Mouse (Mus musculus) limb, embryonic 12.5 days (tissue): Measurements from ENCODE around the gene F5. TPM values are rescaled to one million over a fixed set of nuclear protein-coding genes. Genes with fewer than 3 reads are reported as not detected.

Source experiments
- ATAC-seq: fragments of 200-750 bp; cut with Nextera tagmentation; 2 replicates; pipeline ENCODE4 v1.8.0; 2017; ENCODE audit warnings: low read depth, moderate TSS enrichment; ENCODE audit not compliant: insufficient number of reproducible peaks, insufficient read depth, low FRiP score, low TSS enrichment
- H3K27ac ChIP-seq: fragments of 300-500 bp; sonication (generic); 2 replicates; pipeline ENCODE4 v1.5.1; 2016; ENCODE audit warnings: mild to moderate bottlenecking, moderate library complexity
- H3K27me3 ChIP-seq: fragments of 300-500 bp; sonication (generic); 2 replicates; pipeline ENCODE4 v1.6.1; 2016; ENCODE audit warnings: mild to moderate bottlenecking, moderate library complexity
- H3K36me3 ChIP-seq: fragments of 300-500 bp; sonication (generic); 2 replicates; pipeline ENCODE4 v1.6.1; 2016; ENCODE audit warnings: mild to moderate bottlenecking, moderate library complexity
- H3K4me1 ChIP-seq: fragments of 300-500 bp; sonication (generic); replicated peaks from 2 replicates; pipeline ENCODE4 v1.6.1; 2016
- H3K4me2 ChIP-seq: fragments of 300-500 bp; sonication (generic); 2 replicates; pipeline ENCODE4 v1.6.1; 2016; ENCODE audit warnings: mild to moderate bottlenecking, moderate library complexity
- H3K4me3 ChIP-seq: fragments of 300-500 bp; sonication (generic); replicated peaks from 2 replicates; pipeline ENCODE4 v1.5.1; 2016; ENCODE audit warnings: mild to moderate bottlenecking
- H3K9ac ChIP-seq: fragments of 300-500 bp; sonication (generic); replicated peaks from 2 replicates; pipeline ENCODE4 v1.6.1; 2016; ENCODE audit warnings: mild to moderate bottlenecking, moderate library complexity
- H3K9me3 ChIP-seq: fragments of 300-500 bp; sonication (generic); 2 replicates; pipeline ENCODE4 v1.6.1; 2016; ENCODE audit warnings: mild to moderate bottlenecking, moderate library complexity
- WGBS: fragments of 180-500 bp; shearing (Covaris S2); methylation state at CpG from one replicate; pipeline ENCODE4 v1.1.7; 2016; 5-methylcytosine and 5-hydroxymethylcytosine counted together
- polyA plus RNA-seq: library from polyadenylated mRNA; unstranded; fragments of >200 nt; fragmentation: Nextera tagmentation; extraction: Ambion mirVana; gene quantifications from 2 replicates; pipeline ENCODE4 v1.2.1, GENCODE M21; 2016

F5 gene
- polyA plus RNA-seq, 1 experiment from 2014 or later, result 0.23 TPM

DNA sequence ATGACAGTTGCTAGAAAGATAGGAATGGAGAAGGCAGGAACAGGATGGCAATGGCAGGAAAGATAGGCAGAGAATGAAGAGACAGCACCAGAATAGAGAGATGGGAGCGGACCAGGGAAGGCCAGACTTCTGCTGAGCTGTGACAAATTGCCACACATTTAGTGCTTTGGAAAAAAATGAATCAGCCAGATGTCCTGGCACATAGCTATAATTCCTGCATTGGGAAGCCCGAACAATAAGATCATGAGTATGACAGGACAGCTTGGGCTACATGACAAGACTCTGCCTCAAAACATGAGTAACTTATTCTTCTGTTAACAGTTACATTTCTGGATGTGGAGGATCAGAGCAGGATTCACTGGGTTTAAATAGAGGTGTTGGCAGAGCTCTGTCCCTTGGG is 8.1 kb downstream of the F5 start:
- H3K36me3 ChIP-seq, result no peaks in the 10 kb centered on the region
- H3K4me3 ChIP-seq, result no peak overlapping the region
- H3K27me3 ChIP-seq, result no peaks in the 10 kb centered on the region
- H3K4me2 ChIP-seq, result no peak overlapping the region
- H3K4me1 ChIP-seq, result 0 out of 2 replicates have a peak, but pooled peaks cover 3% of the 10 kb centered on the region
- 90% methylated on average over 2 of the region's 2 CpGs for whole genome bisulfite sequencing
- ATAC-seq, result no peak
- H3K9ac ChIP-seq, result no peak overlapping the region
- no peak overlapping the region for H3K27ac ChIP-seq
- H3K9me3 ChIP-seq, result no peaks in the 10 kb centered on the region

DNA sequence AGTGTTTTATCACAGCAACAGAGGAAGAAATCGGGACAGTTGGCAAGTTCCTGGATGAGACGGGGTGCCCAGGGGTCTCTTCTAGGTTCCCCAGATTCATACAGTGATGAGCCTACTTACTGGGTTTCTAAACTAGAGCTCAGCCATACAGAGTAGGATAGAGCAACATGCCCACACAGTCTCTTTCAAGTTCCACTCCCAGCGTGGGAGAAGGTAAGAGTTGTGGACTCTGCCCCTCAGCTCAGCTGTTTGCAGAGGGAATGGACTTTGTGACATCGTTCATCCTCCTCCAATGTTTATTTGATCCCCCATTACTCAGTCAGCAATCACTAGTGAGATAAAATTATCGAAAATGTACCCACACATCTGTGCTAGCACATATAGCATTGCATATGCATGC is 11.1 kb downstream of the F5 start:
- no peak overlapping the region for H3K27ac ChIP-seq
- no peak overlapping the region for H3K4me3 ChIP-seq
- 0 out of 2 replicates have a peak, but pooled peaks cover 3% of the 10 kb centered on the region for H3K4me1 ChIP-seq
- ATAC-seq, result no peak
- no peaks in the 10 kb centered on the region for H3K36me3 ChIP-seq
- 82% methylated on average over 5 of the region's 5 CpGs for WGBS
- H3K4me2 ChIP-seq, result no peak overlapping the region
- H3K9me3 ChIP-seq, result no peaks in the 10 kb centered on the region
- no peaks in the 10 kb centered on the region for H3K27me3 ChIP-seq
- no peak overlapping the region for H3K9ac ChIP-seq

DNA sequence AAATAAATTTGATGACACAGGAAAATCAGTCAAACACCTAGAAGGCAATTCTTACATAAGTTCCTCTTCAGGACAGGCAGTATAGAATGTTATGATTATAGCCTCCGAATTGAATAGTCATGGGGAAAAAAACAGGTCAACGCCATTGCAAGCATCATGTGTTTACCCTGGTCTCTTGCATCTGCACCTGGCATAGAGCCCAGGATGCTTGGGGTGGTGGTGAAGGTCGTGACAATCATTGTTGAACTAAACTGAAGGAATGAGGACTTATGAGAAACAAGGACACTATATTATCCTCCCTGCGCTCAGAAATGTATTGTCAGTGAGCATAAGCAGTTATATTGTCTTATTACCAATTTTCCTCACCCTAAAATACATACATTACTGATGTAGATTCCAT is 17.2 kb downstream of the F5 start:
- H3K9ac ChIP-seq, result no peak overlapping the region
- no peak overlapping the region for H3K27ac ChIP-seq
- no peaks in the 10 kb centered on the region for H3K4me1 ChIP-seq
- H3K4me3 ChIP-seq, result no peak overlapping the region
- no peaks in the 10 kb centered on the region for H3K36me3 ChIP-seq
- H3K27me3 ChIP-seq, result no peaks in the 10 kb centered on the region
- no peak overlapping the region for H3K4me2 ChIP-seq
- no peaks in the 10 kb centered on the region for H3K9me3 ChIP-seq
- no peak for ATAC-seq
- WGBS, result 82% methylated on average over 4 of the region's 4 CpGs

DNA sequence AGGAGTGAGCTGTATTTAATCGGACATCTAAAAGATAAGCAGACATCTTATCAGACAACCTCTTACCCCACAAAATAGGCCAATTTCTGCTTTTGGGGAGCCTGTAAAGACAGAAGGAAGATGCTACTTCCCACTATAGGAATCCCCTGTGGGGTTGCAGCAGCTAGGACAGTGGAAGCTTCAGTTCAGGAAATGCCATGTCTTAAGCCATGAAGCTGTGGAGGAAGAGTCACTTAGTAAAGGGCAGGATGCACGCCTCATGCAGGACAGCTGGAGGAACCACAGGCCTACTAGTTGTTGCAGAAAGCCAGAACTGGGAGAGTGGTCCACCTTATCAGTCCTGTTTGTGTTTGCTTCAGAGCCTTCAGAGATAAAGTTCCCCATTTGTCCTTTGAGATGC is 18.8 kb downstream of the F5 start:
- no peak overlapping the region for H3K4me3 ChIP-seq
- no peak overlapping the region for H3K27ac ChIP-seq
- H3K36me3 ChIP-seq, result no peaks in the 10 kb centered on the region
- H3K4me1 ChIP-seq, result no peaks in the 10 kb centered on the region
- H3K4me2 ChIP-seq, result no peak overlapping the region
- no peaks in the 10 kb centered on the region for H3K9me3 ChIP-seq
- 83% methylated on average over 2 of the region's 2 CpGs for WGBS
- H3K9ac ChIP-seq, result no peak overlapping the region
- H3K27me3 ChIP-seq, result no peaks in the 10 kb centered on the region
- ATAC-seq, result no peak

DNA sequence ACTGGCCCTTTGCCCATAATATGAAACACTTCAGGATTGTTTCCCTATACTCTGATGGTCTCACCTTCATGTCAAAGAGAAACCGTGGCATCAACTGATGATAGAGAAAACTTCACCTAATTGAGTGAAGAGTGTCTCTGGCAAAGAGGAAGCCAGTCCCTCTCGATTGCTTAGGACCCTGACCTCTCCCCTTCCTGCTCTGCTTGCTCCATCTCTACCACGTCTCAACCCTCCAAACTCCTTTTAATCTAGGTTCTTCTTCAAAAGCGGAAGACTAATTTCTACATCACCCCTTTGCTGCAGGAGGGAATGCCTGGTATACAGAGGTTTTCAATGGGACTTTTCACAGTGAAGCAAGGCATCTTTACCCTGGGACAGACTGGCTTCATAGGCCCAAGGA is 21.5 kb downstream of the F5 start:
- no peak for ATAC-seq
- Histone ChIP-seq H3K4me1 (no peaks in the 10 kb centered on the region), H3K27ac (no peak overlapping the region), H3K4me2 (no peak overlapping the region), H3K27me3 (no peaks in the 10 kb centered on the region), H3K9ac (no peak overlapping the region), H3K4me3 (no peak overlapping the region), H3K36me3 (no peaks in the 10 kb centered on the region), H3K9me3 (no peaks in the 10 kb centered on the region)
- WGBS, result 82% methylated on average over 4 of the region's 4 CpGs

DNA sequence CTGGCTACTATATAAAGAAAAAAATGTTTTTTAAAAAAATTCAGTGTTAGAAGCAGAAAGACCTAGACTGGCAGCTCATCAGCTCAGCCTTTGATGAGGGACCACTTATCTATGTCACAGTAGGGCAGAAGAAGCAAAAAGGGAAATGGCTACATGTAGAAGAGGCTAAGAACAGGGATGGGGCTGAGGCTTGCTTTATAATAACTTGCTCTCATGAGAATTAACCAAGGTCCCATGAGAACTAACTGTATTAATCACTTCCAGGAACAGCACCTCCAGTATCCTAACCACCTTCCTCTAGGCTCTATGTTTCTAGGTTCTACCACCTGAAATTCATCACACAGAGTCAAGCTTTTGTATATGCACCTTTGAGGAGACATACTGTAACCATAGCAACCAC is 25.2 kb downstream of the F5 start:
- H3K27me3 ChIP-seq, result no peaks in the 10 kb centered on the region
- no peak for ATAC-seq
- no peak overlapping the region for H3K9ac ChIP-seq
- no peak overlapping the region for H3K4me3 ChIP-seq
- no peaks in the 10 kb centered on the region for H3K4me1 ChIP-seq
- no peaks in the 10 kb centered on the region for H3K9me3 ChIP-seq
- H3K4me2 ChIP-seq, result no peak overlapping the region
- H3K27ac ChIP-seq, result no peak overlapping the region
- no peaks in the 10 kb centered on the region for H3K36me3 ChIP-seq

DNA sequence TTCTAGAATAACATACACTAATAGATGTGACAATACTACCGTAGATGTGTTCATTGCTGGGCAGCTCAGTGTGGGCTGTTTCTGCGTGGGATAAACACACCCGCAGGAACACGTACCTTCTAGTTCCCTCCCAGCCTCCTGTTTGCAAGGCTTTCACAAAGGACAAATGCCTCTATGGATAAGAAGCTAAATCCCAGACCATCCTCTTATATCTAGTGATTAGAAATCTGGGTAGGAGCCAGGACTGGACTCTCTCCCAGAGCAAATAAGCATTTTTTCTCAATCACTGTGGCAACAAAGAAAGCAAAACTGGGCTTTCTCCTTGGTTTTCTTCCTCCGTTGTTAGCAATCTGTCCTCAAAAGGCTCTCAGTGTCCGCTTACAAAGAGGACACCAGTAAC is 26.8 kb downstream of the F5 start:
- Histone ChIP-seq H3K27me3 (no peaks in the 10 kb centered on the region), H3K27ac (no peak overlapping the region), H3K36me3 (no peaks in the 10 kb centered on the region), H3K9ac (no peak overlapping the region), H3K9me3 (no peaks in the 10 kb centered on the region), H3K4me2 (no peak overlapping the region), H3K4me1 (no peaks in the 10 kb centered on the region), H3K4me3 (no peak overlapping the region)
- WGBS, result 92% methylated on average over 6 of the region's 6 CpGs
- ATAC-seq, result no peak

DNA sequence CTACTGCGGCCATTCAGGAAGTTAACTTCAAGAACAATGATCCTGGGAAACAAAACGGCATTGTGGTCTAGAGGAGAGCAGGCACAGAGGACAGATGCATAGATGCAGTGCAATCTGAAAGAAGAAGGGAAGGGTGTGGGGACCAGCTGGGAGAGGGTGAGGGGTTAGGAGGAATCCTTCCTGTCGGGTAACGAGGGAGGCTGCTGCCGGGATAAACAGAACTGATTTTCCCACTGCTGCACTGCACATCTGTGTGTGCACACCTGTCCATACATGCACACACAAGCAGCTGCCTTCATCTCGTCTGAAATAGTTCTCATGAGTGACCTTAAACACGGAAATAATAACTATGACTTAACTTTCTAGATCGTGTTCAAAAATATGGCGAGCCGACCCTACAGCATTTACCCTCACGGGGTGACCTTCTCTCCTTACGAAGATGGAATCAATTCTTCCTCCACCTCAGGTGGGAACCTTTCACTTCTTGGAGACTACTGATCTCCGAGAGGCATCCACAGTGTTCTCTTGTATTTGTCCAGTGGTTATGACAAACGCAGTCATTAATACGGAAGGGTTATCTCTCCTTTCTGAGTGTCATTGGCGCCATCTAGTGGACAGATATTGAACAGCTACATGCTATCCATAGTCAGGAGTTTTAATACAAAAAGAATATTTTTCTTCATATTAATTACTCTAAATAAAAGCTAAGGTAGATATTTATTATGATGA is 32.7 kb downstream of the F5 start:
- Histone ChIP-seq H3K27ac (no peak overlapping the region), H3K4me1 (0 out of 2 replicates have a peak, but pooled peaks cover 4% of the 10 kb centered on the region), H3K4me3 (peak overlapping the region; percentile 16; the same call in 1 of the 2 replicates), H3K9me3 (no peaks in the 10 kb centered on the region), H3K9ac (no peak overlapping the region), H3K4me2 (peak overlapping the region; percentile 34), H3K27me3 (no peaks in the 10 kb centered on the region), H3K36me3 (no peaks in the 10 kb centered on the region)
- WGBS, result 45% methylated on average over 16 of the region's 16 CpGs
- ATAC-seq, result no peak

DNA sequence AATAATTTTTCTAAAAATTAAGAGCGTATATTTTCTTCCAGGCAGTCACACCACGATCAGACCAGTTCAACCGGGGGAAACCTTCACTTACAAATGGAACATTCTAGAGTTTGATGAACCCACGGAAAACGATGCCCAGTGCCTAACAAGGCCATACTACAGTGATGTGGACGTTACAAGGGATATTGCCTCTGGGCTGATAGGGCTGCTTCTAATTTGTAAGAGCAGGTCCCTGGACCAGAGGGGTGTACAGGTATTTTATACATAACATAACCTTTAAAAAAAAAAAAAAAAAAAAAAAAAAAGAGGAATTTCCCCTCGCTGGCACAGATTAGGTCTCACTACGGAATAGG is 33.2 kb downstream of the F5 start:
- WGBS, result 44% methylated on average over 8 of the region's 8 CpGs
- H3K27me3 ChIP-seq, result no peaks in the 10 kb centered on the region
- ATAC-seq, result no peak

DNA sequence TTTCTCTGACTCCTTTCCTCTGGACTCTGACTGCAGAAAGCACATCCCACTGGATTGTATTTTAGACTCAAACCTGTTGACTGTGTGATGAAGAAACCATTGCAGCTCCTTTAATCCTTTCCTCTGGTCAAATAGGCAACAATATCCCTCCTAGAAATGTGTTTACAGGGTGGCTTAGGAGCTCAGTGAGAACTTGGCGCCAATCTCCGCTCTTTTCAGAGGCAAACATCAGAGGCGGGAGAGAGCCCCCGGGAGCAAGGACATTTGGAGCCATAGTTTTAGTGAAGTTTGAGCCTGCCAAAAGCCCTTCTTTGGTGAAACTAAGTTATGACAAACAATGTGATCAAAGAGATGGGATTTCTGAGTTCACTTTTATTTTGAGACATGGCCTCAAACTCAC is 33.7 kb downstream of the F5 start:
- no peaks in the 10 kb centered on the region for H3K27me3 ChIP-seq
- H3K4me2 ChIP-seq, result no peak overlapping the region
- H3K27ac ChIP-seq, result no peak overlapping the region
- no peak overlapping the region for H3K9ac ChIP-seq
- no peaks in the 10 kb centered on the region for H3K9me3 ChIP-seq
- H3K36me3 ChIP-seq, result no peaks in the 10 kb centered on the region
- 70% methylated on average over 4 of the region's 4 CpGs for WGBS
- H3K4me1 ChIP-seq, result 0 out of 2 replicates have a peak, but pooled peaks cover 4% of the 10 kb centered on the region
- H3K4me3 ChIP-seq, result no peak overlapping the region
- ATAC-seq, result no peak

More for the DNA sequence above, 33.2 kb downstream of the F5 start:
- H3K4me1 ChIP-seq, result 0 out of 2 replicates have a peak, but pooled peaks cover 4% of the 10 kb centered on the region
- H3K9ac ChIP-seq, result no peak overlapping the region
- no peaks in the 10 kb centered on the region for H3K9me3 ChIP-seq
- no peak overlapping the region for H3K4me3 ChIP-seq
- H3K27ac ChIP-seq, result no peak overlapping the region
- no peak overlapping the region for H3K4me2 ChIP-seq
- no peaks in the 10 kb centered on the region for H3K36me3 ChIP-seq

DNA sequence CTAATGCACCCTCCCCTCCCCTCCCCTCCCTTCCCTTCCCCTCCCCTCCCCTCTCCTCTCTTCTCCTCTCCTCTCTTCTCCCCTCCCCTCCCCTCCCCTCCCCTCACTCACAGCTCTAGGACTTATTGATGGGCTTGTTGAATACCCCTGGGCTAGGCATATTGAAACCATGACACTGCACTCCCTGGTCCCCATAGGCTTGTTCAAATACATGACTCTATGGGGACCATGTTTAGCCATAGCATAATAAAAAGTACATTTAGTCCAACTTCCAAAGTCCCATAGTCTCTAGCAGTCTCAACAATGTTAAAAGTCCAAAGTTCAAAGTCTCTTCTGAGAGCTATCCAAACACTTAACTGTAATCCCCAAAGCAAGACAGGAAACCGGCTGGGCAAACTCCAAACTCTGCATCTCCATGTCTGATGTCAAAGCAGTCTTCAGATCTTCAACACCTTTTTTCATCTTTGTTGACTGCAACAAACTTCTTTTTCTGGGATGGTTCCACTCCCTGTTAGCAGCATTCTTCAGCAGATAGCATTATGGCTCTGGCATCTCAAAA is 35.4 kb downstream of the F5 start:
- Histone ChIP-seq H3K4me3 (no peak overlapping the region), H3K9ac (no peak overlapping the region), H3K36me3 (no peaks in the 10 kb centered on the region), H3K9me3 (no peaks in the 10 kb centered on the region), H3K27ac (no peak overlapping the region), H3K27me3 (no peaks in the 10 kb centered on the region), H3K4me1 (0 out of 2 replicates have a peak, but pooled peaks cover 4% of the 10 kb centered on the region), H3K4me2 (no peak overlapping the region)
- ATAC-seq, result no peak
- 100% methylated on average over 1 of the region's 1 CpGs for WGBS

DNA sequence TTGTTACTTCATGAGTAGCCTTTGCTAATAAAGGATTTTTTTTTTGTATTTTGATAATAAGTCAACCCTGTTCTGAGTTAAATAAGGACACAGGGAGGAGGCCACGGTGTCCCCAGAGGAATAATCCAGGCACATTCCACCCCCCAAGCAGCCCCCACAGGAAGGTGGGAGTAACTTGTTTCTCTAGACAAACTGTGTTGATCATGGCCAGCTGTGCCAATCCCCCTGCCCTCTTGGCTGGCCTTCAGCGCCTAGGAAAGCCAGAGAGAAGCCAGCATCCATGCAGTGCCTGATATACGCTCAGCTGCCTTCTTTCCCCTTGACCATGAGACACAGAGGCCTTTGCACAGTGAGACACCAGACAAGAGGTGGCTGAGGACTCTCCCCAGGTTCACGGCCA is 47.9 kb downstream of the F5 start:
- no peak overlapping the region for H3K27ac ChIP-seq
- 79% methylated on average over 4 of the region's 4 CpGs for WGBS
- H3K4me3 ChIP-seq, result no peak overlapping the region
- no peaks in the 10 kb centered on the region for H3K4me1 ChIP-seq
- H3K27me3 ChIP-seq, result no peaks in the 10 kb centered on the region
- 0 out of 2 replicates have a peak, but pooled peaks cover 5% of the 10 kb centered on the region for H3K9me3 ChIP-seq
- no peak overlapping the region for H3K9ac ChIP-seq
- no peak for ATAC-seq
- H3K36me3 ChIP-seq, result no peaks in the 10 kb centered on the region
- H3K4me2 ChIP-seq, result no peak overlapping the region
